Mouse (Mus musculus) erythroblast, embryonic 14.5 days (primary cell): ENCODE measurements at regions not wholly inside any gene's neighbourhood (a gene's known extent, or its start where the extent isn't known, plus 50 kb on each side); places are given as distances from the start of the nearest gene placed in this dataset.

Experiments used
- H3K27me3 ChIP-seq: 2 replicates; pipeline ENCODE4 v1.6.1; 2012; ENCODE audit warnings: inconsistent platforms; ENCODE audit not compliant: control insufficient read depth
- H3K36me3 ChIP-seq: 2 replicates; pipeline ENCODE4 v1.6.1; 2012; ENCODE audit warnings: mild to moderate bottlenecking, inconsistent platforms; ENCODE audit not compliant: control insufficient read depth
- H3K4me1 ChIP-seq: 2 replicates; pipeline ENCODE4 v1.6.1; 2012; ENCODE audit warnings: inconsistent platforms; ENCODE audit not compliant: control insufficient read depth
- H3K4me3 ChIP-seq: replicated peaks from 2 replicates; pipeline ENCODE3; 2012; ENCODE audit warnings: moderate library complexity, mild to moderate bottlenecking, inconsistent platforms
- H3K9me3 ChIP-seq: 2 replicates; pipeline ENCODE4 v1.6.1; 2012; ENCODE audit warnings: low read length, inconsistent platforms, mixed read lengths; ENCODE audit not compliant: control insufficient read depth
- GATA1 ChIP-seq: IDR thresholded peaks from 2 replicates; pipeline ENCODE4 v1.6.1; 2012; ENCODE audit warnings: low read length, inconsistent platforms, mixed read lengths
- TAL1 ChIP-seq: IDR thresholded peaks from 3 replicates; pipeline ENCODE4 v1.6.1; 2012; ENCODE audit warnings: low read length, inconsistent platforms, mixed read lengths

GRCm38 (mm10) chr12:107750285-107750927, 253.0 kb downstream of the Bcl11b start:
- no peaks in the 10 kb centered on the region for H3K27me3 ChIP-seq
- H3K36me3 ChIP-seq, result no peaks in the 10 kb centered on the region
- no peaks in the 10 kb centered on the region for H3K4me1 ChIP-seq
- no peak overlapping the region for H3K4me3 ChIP-seq
- peaks cover 27% of the 10 kb centered on the region for H3K9me3 ChIP-seq
- TF ChIP-seq TAL1, result no peak
- no peak for TF ChIP-seq GATA1

- no peak for TF ChIP-seq TAL1
- no peak for TF ChIP-seq GATA1
- Histone ChIP-seq H3K4me3 (no peak overlapping the region), H3K27me3 (no peaks in the 10 kb centered on the region), H3K36me3 (no peaks in the 10 kb centered on the region), H3K4me1 (no peaks in the 10 kb centered on the region), H3K9me3 (peaks cover 30% of the 10 kb centered on the region)
Observed at GRCm38 (mm10) chr12:107752126-107752525, 251.3 kb downstream of the Bcl11b start.

GRCm38 (mm10) chr12:107752587-107752986, 250.8 kb downstream of the Bcl11b start:
- no peak overlapping the region for H3K4me3 ChIP-seq
- no peak for TF ChIP-seq GATA1
- no peak for TF ChIP-seq TAL1
- H3K9me3 ChIP-seq, result peaks cover 30% of the 10 kb centered on the region
- no peaks in the 10 kb centered on the region for H3K27me3 ChIP-seq
- H3K4me1 ChIP-seq, result no peaks in the 10 kb centered on the region
- H3K36me3 ChIP-seq, result no peaks in the 10 kb centered on the region

GRCm38 (mm10) chr12:107753022-107753421, 250.4 kb downstream of the Bcl11b start:
- TF ChIP-seq TAL1 (no peak), GATA1 (no peak)
- Histone ChIP-seq H3K4me1 (no peaks in the 10 kb centered on the region), H3K27me3 (no peaks in the 10 kb centered on the region), H3K36me3 (no peaks in the 10 kb centered on the region), H3K9me3 (peaks cover 28% of the 10 kb centered on the region), H3K4me3 (no peak overlapping the region)

- TF ChIP-seq GATA1 (no peak), TAL1 (no peak)
- Histone ChIP-seq H3K4me1 (no peaks in the 10 kb centered on the region), H3K4me3 (no peak overlapping the region), H3K27me3 (no peaks in the 10 kb centered on the region), H3K36me3 (no peaks in the 10 kb centered on the region), H3K9me3 (peaks cover 27% of the 10 kb centered on the region)
Observed at GRCm38 (mm10) chr12:107753536-107753935, 249.9 kb downstream of the Bcl11b start.

GRCm38 (mm10) chr12:107754885-107755284, 248.5 kb downstream of the Bcl11b start:
- H3K4me1 ChIP-seq, result no peaks in the 10 kb centered on the region
- TF ChIP-seq TAL1, result no peak
- no peak for TF ChIP-seq GATA1
- no peak overlapping the region for H3K4me3 ChIP-seq
- no peaks in the 10 kb centered on the region for H3K36me3 ChIP-seq
- no peaks in the 10 kb centered on the region for H3K27me3 ChIP-seq
- H3K9me3 ChIP-seq, result peaks cover 28% of the 10 kb centered on the region

- no peaks in the 10 kb centered on the region for H3K27me3 ChIP-seq
- H3K9me3 ChIP-seq, result peaks cover 31% of the 10 kb centered on the region
- no peak overlapping the region for H3K4me3 ChIP-seq
- H3K4me1 ChIP-seq, result no peaks in the 10 kb centered on the region
- no peaks in the 10 kb centered on the region for H3K36me3 ChIP-seq
- TF ChIP-seq TAL1 (no peak), GATA1 (no peak)
Observed at GRCm38 (mm10) chr12:107755820-107756517, 247.4 kb downstream of the Bcl11b start.

- Histone ChIP-seq H3K36me3 (no peaks in the 10 kb centered on the region), H3K4me3 (no peak overlapping the region), H3K4me1 (no peaks in the 10 kb centered on the region), H3K9me3 (peaks cover 32% of the 10 kb centered on the region), H3K27me3 (no peaks in the 10 kb centered on the region)
- no peak for TF ChIP-seq GATA1
Observed at GRCm38 (mm10) chr12:107757184-107757583, 246.2 kb downstream of the Bcl11b start.

- Histone ChIP-seq H3K4me3 (no peak overlapping the region), H3K27me3 (no peaks in the 10 kb centered on the region), H3K36me3 (no peaks in the 10 kb centered on the region), H3K4me1 (no peaks in the 10 kb centered on the region), H3K9me3 (peaks cover 34% of the 10 kb centered on the region)
- TF ChIP-seq TAL1 (no peak), GATA1 (no peak)
Observed at GRCm38 (mm10) chr12:107757996-107758791, 245.2 kb downstream of the Bcl11b start.
